Mouse (Mus musculus): ENCODE measurements at regions not wholly inside any gene's neighbourhood (a gene's known extent, or its start where the extent isn't known, plus 50 kb on each side); places are given as distances from the start of the nearest gene placed in this dataset.

DNA sequence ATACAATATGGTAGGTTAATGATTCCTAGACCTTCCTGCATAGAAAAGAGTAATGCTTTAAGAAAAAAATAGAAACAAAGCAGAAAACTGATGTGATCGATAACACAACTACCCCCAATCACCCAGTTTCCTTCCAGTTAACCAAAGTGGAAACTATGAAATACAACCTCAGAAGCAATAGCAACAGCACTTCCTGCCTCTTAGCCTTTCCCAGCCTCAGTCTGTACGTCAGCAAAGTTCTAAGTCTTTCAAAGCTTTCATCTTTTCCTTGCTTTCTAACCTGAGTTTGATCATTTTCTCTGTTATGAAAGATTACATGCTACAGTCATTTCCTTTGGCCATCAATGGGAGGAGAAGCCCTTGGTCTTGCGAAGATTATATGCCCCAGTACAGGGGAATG lies 355.9 kb upstream of the Cblb start:
- Histone ChIP-seq H3K4me1 (ENCODE audit: insufficient read depth) (no peaks in the 10 kb centered on the region), H3K27me3 (ENCODE audit: insufficient read depth, low read length) (no peaks in the 10 kb centered on the region), H3K4me2 (no peak overlapping the region), H3K27ac (ENCODE audit: low read depth) (no peak overlapping the region), H3K9me3 (ENCODE audit: low read depth, low read length) (no peaks in the 10 kb centered on the region), H3K9ac (no peak overlapping the region), H3K4me3 (ENCODE audit: low read depth, low read length) (no peak overlapping the region), H3K36me3 (ENCODE audit: insufficient read depth) (no peaks in the 10 kb centered on the region)
- DNase-seq (no peak), ATAC-seq (ENCODE audit: insufficient read depth) (no peak)
- 86% methylated on average over 3 of the region's 3 CpGs for WGBS
- TF ChIP-seq CTCF (IDR thresholded peaks at IDR 0.05; ENCODE audit: low read depth), result no peak

DNA sequence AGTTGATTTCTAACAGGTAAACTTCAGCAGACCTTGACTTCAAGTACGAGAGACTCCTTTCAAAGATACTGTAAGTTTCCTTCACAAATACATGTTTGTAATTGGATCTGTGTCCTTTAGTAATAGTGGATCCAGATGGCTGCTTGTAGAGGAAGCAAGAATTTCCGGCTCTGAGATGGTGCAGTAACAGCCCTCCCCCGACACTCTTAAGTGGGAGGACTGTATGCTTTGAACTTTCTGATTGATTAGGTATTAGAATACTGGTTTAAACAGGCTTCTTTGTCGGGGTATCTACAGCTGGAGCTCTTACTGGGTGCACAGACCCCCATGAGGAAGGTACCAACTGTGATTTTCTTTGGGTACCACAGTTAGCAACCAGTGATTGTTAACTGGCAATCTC lies 355.0 kb upstream of the Cblb start:
- peak; percentile 79 for ATAC-seq (ENCODE audit: insufficient read depth)
- H3K27ac ChIP-seq (ENCODE audit: low read depth), result no peak overlapping the region
- no peak for TF ChIP-seq CTCF (IDR thresholded peaks at IDR 0.05; ENCODE audit: low read depth)
- H3K9me3 ChIP-seq (ENCODE audit: low read depth, low read length), result no peaks in the 10 kb centered on the region
- H3K36me3 ChIP-seq (ENCODE audit: insufficient read depth), result no peaks in the 10 kb centered on the region
- H3K27me3 ChIP-seq (ENCODE audit: insufficient read depth, low read length), result no peaks in the 10 kb centered on the region
- no peak overlapping the region for H3K4me3 ChIP-seq (ENCODE audit: low read depth, low read length)
- H3K4me1 ChIP-seq (ENCODE audit: insufficient read depth), result no peaks in the 10 kb centered on the region
- 6% methylated on average over 4 of the region's 4 CpGs for WGBS
- DNase-seq, result peak; percentile 59
- no peak overlapping the region for H3K9ac ChIP-seq
- no peak overlapping the region for H3K4me2 ChIP-seq

DNA sequence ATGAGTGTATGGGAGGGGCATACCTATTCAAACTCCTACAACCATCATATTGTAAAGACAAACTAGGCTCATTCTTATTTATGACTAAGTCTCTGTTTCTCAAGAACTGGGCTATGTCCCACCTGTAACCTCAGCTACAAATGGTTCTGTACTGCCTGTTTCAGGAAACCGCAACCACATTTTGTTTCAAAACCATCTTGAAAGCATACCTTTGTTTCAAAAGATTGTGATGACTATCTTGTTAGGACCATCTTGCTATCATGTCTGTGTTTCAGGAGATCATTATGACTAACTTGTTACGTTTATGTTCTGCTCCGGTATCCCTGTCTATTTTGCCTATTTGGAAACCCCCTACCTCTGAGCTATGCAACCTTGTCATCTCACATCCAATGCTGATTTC lies 340.2 kb upstream of the Cblb start:
- no peak for ATAC-seq (ENCODE audit: insufficient read depth)
- no peak for DNase-seq
- no peaks in the 10 kb centered on the region for H3K9me3 ChIP-seq (ENCODE audit: low read depth, low read length)
- no peaks in the 10 kb centered on the region for H3K4me1 ChIP-seq (ENCODE audit: insufficient read depth)
- no peaks in the 10 kb centered on the region for H3K36me3 ChIP-seq (ENCODE audit: insufficient read depth)
- no peak overlapping the region for H3K4me3 ChIP-seq (ENCODE audit: low read depth, low read length)
- WGBS, result 94% methylated on average over 3 of the region's 3 CpGs
- no peak for TF ChIP-seq CTCF (IDR thresholded peaks at IDR 0.05; ENCODE audit: low read depth)
- H3K9ac ChIP-seq, result no peak overlapping the region
- no peak overlapping the region for H3K27ac ChIP-seq (ENCODE audit: low read depth)
- H3K27me3 ChIP-seq (ENCODE audit: insufficient read depth, low read length), result no peaks in the 10 kb centered on the region
- H3K4me2 ChIP-seq, result no peak overlapping the region

DNA sequence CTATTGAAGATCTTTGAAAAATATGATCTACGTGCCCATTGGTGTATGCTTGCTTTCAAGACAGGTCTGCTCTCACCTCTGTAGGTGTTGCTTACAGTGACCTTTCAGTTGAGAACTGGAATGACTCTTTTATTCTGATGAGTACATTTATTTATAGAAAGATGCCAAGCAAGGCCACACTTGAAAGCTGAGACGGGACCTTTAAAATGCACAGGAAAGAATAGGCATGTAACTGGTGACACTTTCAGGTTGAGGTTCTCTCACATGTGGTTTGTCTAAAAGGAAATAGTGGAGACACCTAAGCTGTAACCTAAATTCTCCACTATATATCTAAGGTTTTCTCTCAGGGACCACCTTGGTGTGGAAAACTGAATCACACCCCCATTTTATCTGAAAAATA lies 326.0 kb upstream of the Cblb start:
- TF ChIP-seq CTCF (IDR thresholded peaks at IDR 0.05; ENCODE audit: low read depth), result no peak
- DNase-seq (no peak), ATAC-seq (ENCODE audit: insufficient read depth) (no peak)
- H3K4me3 ChIP-seq (ENCODE audit: low read depth, low read length), result no peak overlapping the region
- WGBS, result 45% methylated on average over 2 of the region's 2 CpGs
- no peak overlapping the region for H3K9ac ChIP-seq
- no peaks in the 10 kb centered on the region for H3K4me1 ChIP-seq (ENCODE audit: insufficient read depth)
- H3K27me3 ChIP-seq (ENCODE audit: insufficient read depth, low read length), result no peaks in the 10 kb centered on the region
- no peak overlapping the region for H3K27ac ChIP-seq (ENCODE audit: low read depth)
- no peaks in the 10 kb centered on the region for H3K36me3 ChIP-seq (ENCODE audit: insufficient read depth)
- H3K4me2 ChIP-seq, result no peak overlapping the region
- no peaks in the 10 kb centered on the region for H3K9me3 ChIP-seq (ENCODE audit: low read depth, low read length)

DNA sequence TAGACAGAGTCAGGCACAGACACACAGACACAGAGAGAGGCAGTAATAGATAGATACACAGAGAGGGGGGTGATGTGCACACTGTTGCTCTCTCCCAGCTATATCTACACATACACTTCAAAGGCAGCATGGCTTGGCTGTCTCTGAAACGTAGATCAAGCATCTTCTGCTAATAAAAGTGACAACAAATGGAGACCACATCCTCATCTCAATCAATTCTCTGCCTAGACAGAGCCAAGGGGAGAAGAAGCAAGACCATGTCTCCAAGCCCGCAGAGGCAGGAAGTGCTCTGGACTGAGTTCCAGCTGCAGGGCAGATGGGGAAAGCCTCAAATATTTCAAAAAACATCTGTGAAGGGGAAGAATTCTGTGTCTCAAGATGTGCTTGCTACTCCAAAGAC lies 312.3 kb upstream of the Cblb start:
- Histone ChIP-seq H3K4me3 (ENCODE audit: low read depth, low read length) (no peak overlapping the region), H3K27ac (ENCODE audit: low read depth) (no peak overlapping the region), H3K4me1 (ENCODE audit: insufficient read depth) (no peaks in the 10 kb centered on the region), H3K27me3 (ENCODE audit: insufficient read depth, low read length) (no peaks in the 10 kb centered on the region), H3K9ac (no peak overlapping the region), H3K4me2 (no peak overlapping the region), H3K9me3 (ENCODE audit: low read depth, low read length) (no peaks in the 10 kb centered on the region), H3K36me3 (ENCODE audit: insufficient read depth) (no peaks in the 10 kb centered on the region)
- no peak for TF ChIP-seq CTCF (IDR thresholded peaks at IDR 0.05; ENCODE audit: low read depth)
- DNase-seq (no peak), ATAC-seq (ENCODE audit: insufficient read depth) (no peak)
- WGBS, result 43% methylated on average over 2 of the region's 2 CpGs

DNA sequence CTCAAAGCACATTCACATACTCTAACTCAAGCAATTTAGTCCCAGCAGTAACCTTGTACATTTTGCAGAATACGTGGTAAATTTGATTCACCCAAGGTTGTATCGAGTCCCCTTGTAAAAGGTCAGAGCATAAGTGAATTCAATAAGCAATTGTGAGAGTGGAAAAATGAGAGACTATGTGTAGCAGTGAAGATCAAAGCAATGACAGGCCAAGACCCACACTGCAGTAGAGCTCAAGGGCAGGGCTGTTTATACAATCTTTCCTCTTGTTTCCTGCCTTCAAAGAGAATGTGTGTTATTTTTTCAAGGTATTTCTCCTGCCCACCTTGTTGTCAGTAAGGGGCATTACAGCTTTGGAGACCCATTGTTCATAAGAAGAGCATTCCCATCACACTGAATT lies 311.4 kb upstream of the Cblb start:
- Histone ChIP-seq H3K4me1 (ENCODE audit: insufficient read depth) (no peaks in the 10 kb centered on the region), H3K27me3 (ENCODE audit: insufficient read depth, low read length) (no peaks in the 10 kb centered on the region), H3K9ac (no peak overlapping the region), H3K4me2 (no peak overlapping the region), H3K4me3 (ENCODE audit: low read depth, low read length) (no peak overlapping the region), H3K36me3 (ENCODE audit: insufficient read depth) (no peaks in the 10 kb centered on the region), H3K27ac (ENCODE audit: low read depth) (no peak overlapping the region), H3K9me3 (ENCODE audit: low read depth, low read length) (no peaks in the 10 kb centered on the region)
- ATAC-seq (ENCODE audit: insufficient read depth), result no peak
- DNase-seq, result no peak
- 45% methylated on average over 2 of the region's 2 CpGs for WGBS
- TF ChIP-seq CTCF (IDR thresholded peaks at IDR 0.05; ENCODE audit: low read depth), result no peak

DNA sequence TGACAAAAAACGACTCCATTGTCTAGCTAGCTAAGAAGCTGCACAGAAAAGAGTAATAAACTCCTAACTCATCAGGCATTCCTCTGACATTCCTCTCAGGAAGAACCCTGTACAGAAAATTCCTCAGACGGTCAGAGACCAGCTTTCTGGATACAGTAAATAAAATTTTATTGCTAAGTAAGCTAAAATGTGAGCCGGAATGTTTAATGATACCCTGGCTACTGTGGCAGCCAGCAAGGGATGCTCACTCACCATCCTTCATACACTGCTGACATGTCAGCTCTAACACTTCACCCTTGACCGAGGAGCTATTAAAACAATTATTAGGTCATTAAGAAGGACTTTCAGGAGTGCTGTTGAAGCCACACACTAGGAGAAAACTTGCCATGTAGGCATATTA lies 308.3 kb upstream of the Cblb start:
- Histone ChIP-seq H3K4me1 (ENCODE audit: insufficient read depth) (no peaks in the 10 kb centered on the region), H3K27ac (ENCODE audit: low read depth) (no peak overlapping the region), H3K9ac (no peak overlapping the region), H3K4me3 (ENCODE audit: low read depth, low read length) (no peak overlapping the region), H3K36me3 (ENCODE audit: insufficient read depth) (no peaks in the 10 kb centered on the region), H3K27me3 (ENCODE audit: insufficient read depth, low read length) (no peaks in the 10 kb centered on the region), H3K4me2 (no peak overlapping the region), H3K9me3 (ENCODE audit: low read depth, low read length) (no peaks in the 10 kb centered on the region)
- DNase-seq (no peak), ATAC-seq (ENCODE audit: insufficient read depth) (no peak)
- WGBS, result 32% methylated on average over 4 of the region's 4 CpGs
- no peak for TF ChIP-seq CTCF (IDR thresholded peaks at IDR 0.05; ENCODE audit: low read depth)

DNA sequence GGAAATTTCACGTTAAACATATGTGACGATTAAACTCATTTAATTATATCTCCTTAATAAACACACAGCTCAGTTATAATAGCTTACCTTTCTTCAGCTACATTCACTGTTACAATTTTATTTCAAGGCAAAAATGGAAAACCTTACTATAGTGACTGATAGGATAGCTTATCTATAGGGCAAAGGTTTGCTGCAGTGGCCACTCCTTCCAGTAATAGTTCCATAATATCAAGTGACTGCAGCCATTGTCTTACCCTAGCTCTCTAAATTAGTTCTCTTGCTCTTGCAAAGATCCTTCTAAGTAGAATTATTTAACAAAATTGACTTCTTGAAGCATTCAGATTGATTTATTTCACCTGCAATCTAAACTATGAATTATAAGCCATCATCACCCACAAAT lies 289.1 kb upstream of the Cblb start:
- WGBS, result 93% methylated on average over 2 of the region's 2 CpGs
- H3K4me3 ChIP-seq (ENCODE audit: low read depth, low read length), result no peak overlapping the region
- H3K9ac ChIP-seq, result no peak overlapping the region
- no peak for DNase-seq
- no peak overlapping the region for H3K27ac ChIP-seq (ENCODE audit: low read depth)
- no peaks in the 10 kb centered on the region for H3K27me3 ChIP-seq (ENCODE audit: insufficient read depth, low read length)
- no peaks in the 10 kb centered on the region for H3K4me1 ChIP-seq (ENCODE audit: insufficient read depth)
- no peak for TF ChIP-seq CTCF (IDR thresholded peaks at IDR 0.05; ENCODE audit: low read depth)
- H3K4me2 ChIP-seq, result no peak overlapping the region
- no peak for ATAC-seq (ENCODE audit: insufficient read depth)
- no peaks in the 10 kb centered on the region for H3K9me3 ChIP-seq (ENCODE audit: low read depth, low read length)
- H3K36me3 ChIP-seq (ENCODE audit: insufficient read depth), result no peaks in the 10 kb centered on the region

Measured in lung, embryonic 14.5 days (tissue).